Mouse (Mus musculus) liver, adult 2 months (tissue): ENCODE measurements around the gene Olfr112.

Experiments used
- CTCF ChIP-seq: fragments of 200-500 bp; IDR thresholded peaks from 2 replicates; pipeline ENCODE4 v1.5.1; 2011; ENCODE audit warnings: low read depth, low read length, control low read depth
- POLR2A ChIP-seq: fragments of 200-500 bp; IDR thresholded peaks from 2 replicates; pipeline ENCODE4 v1.6.1; 2011; ENCODE audit warnings: low read length, control low read depth; ENCODE audit not compliant: insufficient read depth; ENCODE audit errors: extremely low read depth

DNA sequence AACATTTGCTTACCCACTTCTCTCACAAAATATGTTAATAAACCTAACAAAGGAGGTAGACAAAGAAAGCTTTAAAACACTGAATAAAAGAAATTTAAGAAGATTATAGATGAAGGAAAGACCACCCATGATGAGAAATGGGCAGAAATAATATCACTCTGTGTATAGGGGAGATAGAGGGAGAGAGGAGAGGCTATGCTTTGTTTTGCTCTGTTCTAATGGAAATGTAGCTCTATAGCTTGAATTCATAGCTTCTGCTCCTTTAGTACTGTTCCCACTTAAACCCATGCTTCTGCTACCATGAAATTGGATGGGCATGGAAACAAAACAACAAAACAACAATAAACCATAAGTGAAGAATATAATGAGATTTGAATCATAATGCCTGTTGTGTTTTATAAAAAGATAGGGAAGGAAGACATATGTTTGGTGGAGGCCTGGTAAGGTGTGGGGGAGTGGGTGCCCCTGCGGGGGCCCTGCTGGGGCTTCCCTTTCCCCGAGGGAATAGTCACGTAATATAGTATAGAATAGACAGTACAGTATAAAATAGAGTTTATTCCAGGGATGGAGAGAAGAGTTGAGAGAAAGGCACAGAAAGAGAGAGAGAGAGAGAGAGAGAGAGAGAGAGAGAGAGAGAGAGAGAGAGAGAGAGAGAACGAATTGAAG, 27.7 kb downstream of the Olfr112 start:
- TF ChIP-seq CTCF (no peak), POLR2A (no peak)
